Mouse (Mus musculus): ENCODE measurements around the gene Ube2g2.

DNA sequence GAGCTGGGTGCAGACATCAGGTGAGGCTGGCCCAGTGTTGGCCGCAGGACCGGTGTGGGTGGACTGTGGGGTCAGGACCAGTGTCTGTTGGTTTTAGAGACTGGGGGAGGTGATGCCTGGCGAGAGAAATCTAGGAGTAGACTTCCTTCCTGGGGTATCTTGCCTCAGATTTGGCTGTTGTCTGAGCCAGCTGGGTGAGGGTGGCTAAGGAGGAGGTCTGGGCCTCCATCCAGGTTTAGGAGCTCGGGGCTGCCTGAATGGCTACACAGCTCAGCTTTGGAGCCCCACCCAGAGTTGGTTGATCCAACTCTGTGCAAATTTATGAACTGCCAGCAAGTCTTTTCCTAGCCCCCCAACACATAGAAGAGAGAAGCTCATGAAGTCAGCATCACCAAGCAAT, 45.3 kb downstream of the Ube2g2 start:
- TF ChIP-seq FLI1 (IDR thresholded peaks at IDR 0.05; ENCODE audit: low read length): no peak
- TF ChIP-seq GATA1 (IDR thresholded peaks at IDR 0.05; ENCODE audit: borderline replicate concordance, low read length): no peak

Data from megakaryocyte, embryonic 14.5 days (primary cell).